Mouse (Mus musculus) thymus, postnatal 10 days (tissue): Measurements from ENCODE around the gene Gstm3.

ENCODE experiments used
- DNase-seq, 2 experiments: peaks; one replicate each; pipeline ENCODE4 v3.0.0; 2021; ENCODE audit warnings: low spot score in 2 of 2

Gene Gstm3

DNA sequence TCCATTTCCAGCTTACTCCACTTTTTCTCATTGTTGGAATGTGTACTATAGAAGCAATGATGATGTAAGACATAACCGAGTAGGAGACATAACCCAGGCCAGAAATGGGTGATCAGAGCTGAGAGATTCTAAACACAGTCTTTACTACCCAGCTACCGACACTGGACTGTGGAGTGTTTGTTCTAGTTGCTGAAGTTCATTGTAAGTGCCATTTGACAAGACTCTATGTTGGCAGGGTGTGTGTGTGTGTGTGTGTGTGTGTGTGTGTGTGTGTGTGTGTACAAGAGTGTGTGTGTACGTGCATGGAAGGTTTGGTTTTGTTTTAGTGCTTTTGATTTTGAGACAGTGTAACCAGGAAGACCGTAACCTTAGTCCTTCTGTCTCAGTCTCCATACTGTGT is 39.4 kb downstream of the Gstm3 start:
- DNase-seq, result no peak

DNA sequence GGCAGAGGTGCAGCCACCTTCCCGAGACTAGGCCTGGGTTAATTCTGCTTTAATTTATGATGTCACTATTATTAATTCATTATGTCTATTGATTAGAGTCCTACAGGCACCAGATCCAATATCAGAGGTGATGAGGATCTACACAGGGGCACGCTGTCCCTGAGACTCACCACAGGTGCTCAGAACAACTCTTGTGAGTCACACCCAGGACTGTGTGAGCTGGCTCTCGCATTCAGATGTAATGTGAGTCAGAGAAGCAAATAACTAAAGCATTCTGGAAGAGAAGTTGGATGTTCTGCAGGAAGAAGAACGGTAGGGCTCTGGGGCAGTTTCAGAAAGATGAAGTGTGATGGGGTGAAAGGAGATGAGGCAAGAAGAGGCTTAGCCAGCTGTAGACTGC is 39.8 kb downstream of the Gstm3 start:
- no peak for DNase-seq

DNA sequence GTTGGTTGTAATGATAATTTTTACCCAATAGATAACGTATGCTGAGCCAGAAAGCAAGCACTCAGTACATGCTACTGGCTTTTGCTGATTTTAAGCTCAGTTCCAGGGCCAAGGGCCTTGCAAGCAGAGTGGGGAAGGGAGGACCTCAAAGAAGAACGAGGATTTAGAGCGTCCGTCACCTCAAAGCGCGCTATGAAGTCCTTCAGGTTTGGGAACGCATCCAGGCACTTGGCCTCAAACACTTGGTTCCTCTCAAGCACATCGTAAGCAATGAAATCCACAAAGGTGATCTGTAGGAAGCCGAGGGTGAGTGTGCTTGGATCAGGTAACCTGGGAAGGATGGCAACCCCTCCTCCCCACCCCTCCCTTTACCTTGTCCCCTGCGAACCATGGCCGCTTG is 40.4 kb downstream of the Gstm3 start:
- no peak for DNase-seq

DNA sequence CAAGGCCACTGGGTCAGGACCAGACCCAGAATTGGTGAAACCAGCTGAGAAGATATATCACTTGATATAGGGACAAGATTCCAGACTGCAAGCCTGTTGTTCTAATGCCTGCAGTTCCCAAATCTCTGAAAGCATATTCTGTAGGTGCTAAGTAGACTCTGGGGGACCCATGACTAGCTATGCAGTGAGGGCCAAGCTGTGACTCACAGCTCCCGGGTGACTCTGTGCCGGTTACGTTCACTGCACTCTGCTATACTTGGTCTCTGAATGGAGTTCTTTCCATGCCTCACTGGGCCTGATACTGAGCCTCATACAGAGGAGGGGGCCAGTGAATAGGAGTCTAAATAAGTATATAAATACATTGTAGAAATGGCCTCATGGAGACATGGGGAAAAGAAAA is 41.2 kb downstream of the Gstm3 start:
- no peak for DNase-seq

DNA sequence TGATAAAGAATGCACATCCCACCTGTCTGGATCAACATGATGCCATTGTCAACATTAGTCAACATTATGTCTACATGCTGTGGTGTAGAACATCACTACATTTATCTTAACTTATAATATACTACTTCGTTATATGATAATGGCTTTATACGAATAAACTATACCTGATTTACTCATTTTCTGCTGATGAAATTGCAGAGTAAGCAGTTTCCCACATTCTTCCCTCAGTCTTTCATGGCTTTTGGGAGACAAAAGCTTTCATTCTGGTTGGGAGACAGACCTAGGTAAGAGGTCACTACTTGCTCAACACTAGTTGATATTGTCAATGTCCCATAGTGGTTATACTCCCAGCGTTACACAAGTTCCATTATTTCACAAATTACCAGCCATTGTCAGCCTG is 43.7 kb downstream of the Gstm3 start:
- no peak for DNase-seq

DNA sequence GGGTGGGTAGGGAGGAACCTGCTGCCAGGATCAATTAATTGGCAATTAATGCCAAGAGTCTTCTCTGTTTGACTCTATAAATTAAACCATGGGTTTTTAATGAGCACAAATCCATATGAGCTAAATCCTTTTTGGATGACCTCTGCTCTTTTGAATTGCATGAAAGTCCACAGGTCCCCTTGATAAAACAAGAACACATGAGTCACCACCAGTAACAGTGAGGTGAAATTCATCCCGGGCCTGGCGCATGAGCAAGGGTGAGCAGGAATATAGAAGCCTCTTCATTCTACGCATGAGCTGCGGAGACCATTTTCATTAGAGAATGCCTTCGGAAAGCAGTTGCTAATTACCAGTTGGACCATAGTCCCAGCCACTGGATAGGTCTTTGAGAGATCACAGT is 48.7 kb downstream of the Gstm3 start:
- no peak for DNase-seq

DNA sequence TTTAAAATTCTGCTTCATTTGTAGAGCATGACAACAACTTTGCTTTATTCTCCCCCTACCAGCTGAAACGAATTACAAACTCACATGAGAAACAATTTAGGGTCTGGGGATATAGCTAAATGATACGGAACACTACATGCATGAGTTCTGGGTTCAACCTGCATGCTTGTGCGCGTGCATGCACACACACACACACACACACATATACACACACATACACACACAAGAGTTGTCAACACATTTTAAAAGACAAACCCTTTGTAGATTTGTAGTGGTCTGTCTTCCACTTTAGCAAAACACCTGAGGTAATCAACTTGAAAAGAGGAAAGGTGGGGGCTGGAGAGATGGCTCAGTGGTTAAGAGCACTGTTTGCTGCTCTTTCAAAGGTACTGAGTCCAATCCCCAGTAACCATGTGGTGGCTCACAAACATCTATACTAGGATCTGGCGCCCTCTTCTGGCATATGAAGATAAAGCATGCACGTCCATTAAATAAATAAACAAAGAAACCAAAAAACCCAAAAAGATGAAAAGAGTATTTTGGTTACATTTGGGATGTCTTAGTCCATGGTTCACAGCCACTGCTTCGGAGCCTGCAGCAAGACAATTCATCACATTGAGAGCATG is 51.2 kb downstream of the Gstm3 start:
- DNase-seq, result peak in 1 of 2 experiments; percentile 41

DNA sequence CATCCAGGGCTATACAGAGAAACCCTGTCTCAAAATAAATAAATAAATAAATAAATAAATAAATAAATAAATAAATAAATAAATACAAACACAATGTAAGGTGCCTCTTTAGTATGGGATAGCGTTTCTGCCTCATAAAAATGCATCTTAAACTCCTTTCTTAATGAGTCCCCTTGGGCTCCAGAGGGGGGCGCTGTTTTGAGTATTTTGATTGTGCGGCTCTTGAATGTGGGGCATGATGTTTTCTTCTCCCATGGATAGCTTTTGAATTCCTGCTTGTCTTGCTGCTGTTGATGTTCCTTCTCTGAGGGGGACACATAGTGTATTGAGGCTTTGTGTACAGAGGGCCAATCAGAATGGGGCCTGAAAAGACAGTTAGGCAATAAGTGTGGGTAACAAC is 52.0 kb downstream of the Gstm3 start:
- DNase-seq, result no peak

DNA sequence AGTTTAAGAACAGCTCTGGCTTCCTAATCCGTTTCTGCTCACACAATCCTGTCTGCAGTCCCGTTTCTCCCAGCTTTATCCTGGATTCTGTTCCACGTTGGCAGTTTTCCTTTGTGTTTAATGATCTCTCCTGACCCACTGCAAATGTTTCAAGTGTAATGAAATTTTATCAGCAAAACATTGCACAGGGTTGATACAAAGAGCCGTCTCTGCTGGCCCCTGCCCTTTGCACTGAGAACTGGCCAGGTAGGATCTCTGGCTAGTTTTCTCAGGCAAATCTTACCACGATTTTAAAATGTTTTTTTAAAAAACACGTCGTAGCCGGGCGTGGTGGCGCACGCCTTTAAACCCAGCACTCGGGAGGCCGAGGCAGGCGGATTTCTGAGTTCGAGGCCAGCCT is 52.4 kb downstream of the Gstm3 start:
- no peak for DNase-seq
